Mouse (Mus musculus): ENCODE results near the gene Ogfr. TPM values are rescaled to one million over a fixed set of nuclear protein-coding genes. Genes with fewer than 3 reads are reported as not detected.

The Ogfr gene
- polyA plus RNA-seq, 1 experiment from 2014 or later: 112 TPM

DNA sequence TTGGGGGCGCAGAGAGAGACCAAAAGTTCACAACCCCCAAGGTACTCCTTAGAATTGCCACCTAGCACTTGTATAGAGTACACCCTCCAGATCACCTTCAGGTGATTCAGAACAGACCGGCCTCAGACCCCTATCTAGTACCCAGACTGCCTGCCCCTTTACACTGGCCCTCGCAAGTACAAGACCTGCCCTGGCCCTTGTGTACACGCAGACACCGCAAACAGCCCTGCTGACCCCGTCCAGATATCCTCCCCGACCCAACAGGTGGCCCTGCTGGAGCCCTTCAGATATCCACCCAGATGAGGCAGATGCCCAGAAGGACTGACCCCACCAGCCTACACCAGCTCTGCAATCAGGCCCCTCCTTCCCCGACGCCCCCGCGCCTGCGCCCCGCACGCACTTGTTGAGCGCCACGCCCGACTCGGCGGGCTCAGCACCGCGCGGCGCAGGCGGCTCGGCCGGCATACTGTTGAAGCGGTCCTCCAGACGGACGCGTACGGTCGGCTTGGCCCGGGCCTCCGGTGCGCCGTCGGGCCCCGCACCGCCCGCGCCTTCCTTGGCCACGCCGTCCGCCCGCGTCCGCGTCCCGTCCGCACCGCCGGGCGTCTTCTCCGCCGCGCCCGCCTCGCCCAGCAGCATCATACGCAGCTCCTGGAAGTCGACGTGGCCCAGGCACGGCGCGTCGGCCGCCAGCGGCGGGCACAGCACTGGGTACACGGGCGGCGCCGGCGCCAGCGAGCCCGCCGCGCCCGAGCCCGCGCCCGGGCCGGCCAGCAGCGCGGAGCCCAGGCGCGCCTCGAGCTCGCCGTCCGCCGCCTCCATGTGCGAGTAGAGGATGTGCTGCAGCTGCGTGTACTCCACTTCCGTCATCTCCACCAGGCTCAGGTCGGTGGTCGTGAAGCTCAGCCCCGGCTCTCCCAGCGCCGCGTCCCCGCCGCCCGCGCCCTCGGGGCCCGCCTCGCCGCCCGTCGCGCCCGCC lies 52.8 kb downstream of the Ogfr start:
- H3K4me3 ChIP-seq: peak overlapping the region; percentile 46
- peaks cover 12% of the 10 kb centered on the region for H3K9me3 ChIP-seq (replicated peaks)
- peaks cover 55% of the 10 kb centered on the region for H3K27me3 ChIP-seq (ENCODE audit: low read depth, poor library complexity, severe bottlenecking)
- WGBS: 3% methylated on average over 111 of the region's 112 CpGs
- 0 out of 2 replicates have a peak overlapping the region, but pooled peaks have one; percentile 6 for H3K27ac ChIP-seq
- peaks cover 5% of the 10 kb centered on the region; the same call in 1 of the 2 replicates for H3K36me3 ChIP-seq
- DNase-seq (ENCODE audit: low spot score): peak; percentile 49
- H3K4me1 ChIP-seq: peaks cover 7% of the 10 kb centered on the region; the same call in 1 of the 2 replicates

- H3K36me3 ChIP-seq: peaks cover 5% of the 10 kb centered on the region; the same call in 1 of the 2 replicates
- 9% methylated on average over 46 of the region's 56 CpGs for WGBS
- peaks cover 7% of the 10 kb centered on the region; the same call in 1 of the 2 replicates for H3K4me1 ChIP-seq
- peaks cover 12% of the 10 kb centered on the region for H3K9me3 ChIP-seq (replicated peaks)
- H3K27ac ChIP-seq: 0 out of 2 replicates have a peak within 1 kb of the TSS, but pooled peaks have one; percentile 6
- no peak for DNase-seq (ENCODE audit: low spot score)
- H3K27me3 ChIP-seq (ENCODE audit: low read depth, poor library complexity, severe bottlenecking): peaks cover 55% of the 10 kb centered on the region
- H3K4me3 ChIP-seq: peak within 1 kb of the TSS; percentile 46
Measured at GRCm38 (mm10) chr2:180642555-180643260, 53.7 kb downstream of the Ogfr start, which contains the start of gene Tcfl5. Tcfl5 (minus strand) TSS chr2:180642708.

DNA sequence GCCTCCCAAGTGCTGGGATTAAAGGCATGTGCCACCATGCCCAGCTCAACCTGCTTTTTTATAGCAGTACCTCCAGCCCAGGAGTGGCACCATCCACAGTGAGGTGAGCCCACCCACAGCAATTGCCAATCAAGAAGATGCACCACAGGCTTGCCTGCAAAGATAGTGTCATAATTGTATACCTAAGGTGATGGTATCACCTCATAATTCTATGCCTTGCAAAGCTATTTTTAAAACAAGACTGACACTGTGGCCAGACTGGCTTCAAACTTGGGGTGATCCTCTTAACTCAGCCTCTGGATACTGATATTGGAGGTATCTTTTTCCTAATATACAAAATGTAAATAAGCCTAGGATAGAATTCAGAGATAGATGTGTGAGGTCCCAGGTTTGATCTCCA lies 54.6 kb downstream of the Ogfr start:
- Histone ChIP-seq H3K9me3 (replicated peaks) (peaks cover 12% of the 10 kb centered on the region), H3K27me3 (ENCODE audit: low read depth, poor library complexity, severe bottlenecking) (peaks cover 55% of the 10 kb centered on the region), H3K36me3 (peaks cover 5% of the 10 kb centered on the region; the same call in 1 of the 2 replicates), H3K4me1 (peaks cover 7% of the 10 kb centered on the region; the same call in 1 of the 2 replicates), H3K4me3 (no peak overlapping the region), H3K27ac (no peak overlapping the region)
- no peak for DNase-seq (ENCODE audit: low spot score)

Other genes with a start within 250 kb of the Ogfr start
- gene Slco4a1, start 133.0 kb upstream of the Ogfr start, polyA plus RNA-seq (2016; fragmentation: Nextera tagmentation; extraction: Ambion mirVana): 0.41 and 1.8 TPM in 2 replicates
- 0.11 and 0.28 TPM in 2 replicates for gene Ntsr1, start 89.3 kb upstream of the Ogfr start, polyA plus RNA-seq (2016; fragmentation: Nextera tagmentation; extraction: Ambion mirVana)
- gene Mrgbp, start 7.9 kb upstream of the Ogfr start, polyA plus RNA-seq (2016; fragmentation: Nextera tagmentation; extraction: Ambion mirVana): 33.8 and 38.3 TPM in 2 replicates
- 4.0 and 30.1 TPM in 2 replicates for gene Col9a3, start 8.5 kb downstream of the Ogfr start, polyA plus RNA-seq (2016; fragmentation: Nextera tagmentation; extraction: Ambion mirVana)
- gene Tcfl5, start 53.5 kb downstream of the Ogfr start, polyA plus RNA-seq (2016; fragmentation: Nextera tagmentation; extraction: Ambion mirVana): 0.16 and 0.19 TPM in 2 replicates
- gene Dido1, start 120.8 kb downstream of the Ogfr start, polyA plus RNA-seq (2016; fragmentation: Nextera tagmentation; extraction: Ambion mirVana): 33.7 and 40.0 TPM in 2 replicates
- gene Gid8, start 120.9 kb downstream of the Ogfr start, polyA plus RNA-seq (2016; fragmentation: Nextera tagmentation; extraction: Ambion mirVana): 44.8 and 53.4 TPM in 2 replicates
- gene Slc17a9, start 136.0 kb downstream of the Ogfr start, polyA plus RNA-seq (2016; fragmentation: Nextera tagmentation; extraction: Ambion mirVana): 0.38 and 0.73 TPM in 2 replicates
- gene Bhlhe23, start 187.7 kb downstream of the Ogfr start, polyA plus RNA-seq (2016; fragmentation: Nextera tagmentation; extraction: Ambion mirVana): not detected in 2 replicates